Mouse (Mus musculus): ENCODE results near the gene Olfr1442. TPM values are rescaled to one million over a fixed set of nuclear protein-coding genes. Genes with fewer than 3 reads are reported as not detected.
A peak's percentile ranks its signal among the peaks of the same experiment; 100 is the strongest.

The Olfr1442 gene
- total RNA-seq, 2 experiments from 2014 or later = not detected

DNA sequence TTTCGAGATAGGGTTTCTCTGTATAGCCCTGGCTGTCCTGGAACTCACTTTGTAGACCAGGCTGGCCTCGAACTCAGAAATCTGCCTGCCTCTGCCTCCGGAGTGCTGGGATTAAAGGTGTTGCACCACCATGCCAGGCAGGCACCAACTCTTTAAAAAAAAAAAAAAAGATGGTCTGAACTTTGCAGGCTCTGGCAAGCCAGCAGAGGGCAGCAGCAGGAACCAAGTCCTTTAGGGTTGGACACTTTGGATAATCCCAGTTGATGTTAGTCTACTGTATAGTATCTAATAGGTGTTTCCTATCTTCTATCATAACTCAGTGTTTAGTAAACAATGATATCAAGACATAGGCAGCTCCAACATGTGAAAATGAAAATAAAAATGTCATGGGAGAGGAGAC lies 52.1 kb downstream of the Olfr1442 start:
- intact Hi-C loops (cut with DNase I) = loop anchor here (5.0 kb wide), 1 partner anchor 75 kb away; the partner anchor contains the start of genes Lpxn and Zfp91
- peak in 1 of 2 experiments; percentile 7 for DNase-seq (ENCODE audit: low spot score in 2 of 2)

DNA sequence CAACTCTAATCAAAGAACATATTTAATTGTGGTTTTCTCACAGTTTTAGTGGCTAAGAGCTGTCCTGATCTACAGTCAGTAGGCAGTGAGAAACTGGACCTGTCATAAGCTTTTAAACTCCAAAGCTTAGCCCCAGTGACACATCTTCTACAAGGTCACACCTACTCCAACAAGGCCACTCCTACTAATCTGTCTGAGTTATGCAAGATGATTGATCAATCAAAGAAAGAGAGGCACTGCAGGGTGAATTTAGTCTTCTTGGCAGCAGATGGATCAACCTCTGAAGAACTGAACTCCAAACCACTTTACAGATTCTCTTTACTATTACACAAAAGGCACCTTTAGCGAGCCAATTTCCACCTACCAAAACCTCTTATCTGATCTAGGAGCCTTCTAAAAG lies 55.6 kb downstream of the Olfr1442 start:
- no peak for DNase-seq (ENCODE audit: low spot score in 2 of 2)
- intact Hi-C loops (cut with DNase I) = no loop called here

Other genes starting within 250 kb of the Olfr1442 start
- not detected for gene Pfpl, start 242.5 kb upstream of the Olfr1442 start, total RNA-seq (2021)
- gene Mpeg1, start 209.7 kb upstream of the Olfr1442 start, total RNA-seq (2021) = 1 to 10 TPM; 5.0 to 6.2 TPM
- gene Dtx4, start 169.0 kb upstream of the Olfr1442 start, total RNA-seq (2021) = 10 to 100 TPM; 46.5 to 52.1 TPM
- 1 to 10 TPM; 1.9 to 2.7 TPM for gene Fam111a, start 124.7 kb upstream of the Olfr1442 start, total RNA-seq (2021)
- gene Gm4952, start 70.5 kb upstream of the Olfr1442 start, total RNA-seq (2021) = under 1 TPM in 1 of 2 experiments, not detected in 1; 0.44 TPM
- gene Glyat, start 37.1 kb upstream of the Olfr1442 start, total RNA-seq (2021) = not detected
- gene Olfr1443, start 7.7 kb downstream of the Olfr1442 start, total RNA-seq (2021) = not detected
- not detected for gene Keg1, start 25.3 kb downstream of the Olfr1442 start, total RNA-seq (2021)
- gene Cntf, start 95.2 kb downstream of the Olfr1442 start, total RNA-seq (2021) = 1 to 10 TPM; 2.2 to 2.9 TPM
- gene Zfp91, start 125.7 kb downstream of the Olfr1442 start, total RNA-seq (2021) = 10 to 100 TPM; 81.8 to 86.6 TPM
- 1 to 10 TPM; 1.2 to 2.1 TPM for gene Lpxn, start 125.8 kb downstream of the Olfr1442 start, total RNA-seq (2021)
- not detected for gene Gm5244, start 176.2 kb downstream of the Olfr1442 start, total RNA-seq (2021)
- gene Olfr1444, start 186.8 kb downstream of the Olfr1442 start, total RNA-seq (2021) = not detected
- gene Olfr1445, start 213.4 kb downstream of the Olfr1442 start, total RNA-seq (2021) = not detected
- gene Olfr1446, start 223.1 kb downstream of the Olfr1442 start, total RNA-seq (2021) = not detected
- gene Olfr1447, start 233.3 kb downstream of the Olfr1442 start, total RNA-seq (2021) = not detected